Mouse (Mus musculus) hindbrain, embryonic 15.5 days (tissue): ENCODE measurements around the gene Trpm5. TPM values are rescaled to one million over a fixed set of nuclear protein-coding genes. Genes with fewer than 3 reads are reported as not detected.

ENCODE experiments used
- ATAC-seq: fragments of 200-750 bp; cut with Nextera tagmentation; 2 replicates; pipeline ENCODE4 v1.8.0; 2017; ENCODE audit warnings: low read depth, moderate number of reproducible peaks, moderate TSS enrichment; ENCODE audit not compliant: low FRiP score
- H3K27ac ChIP-seq: fragments of 300-500 bp; sonication (generic); replicated peaks from 2 replicates; pipeline ENCODE4 v1.5.1; 2015; ENCODE audit warnings: mild to moderate bottlenecking, inconsistent platforms
- H3K27me3 ChIP-seq: fragments of 300-500 bp; sonication (generic); 2 replicates; pipeline ENCODE4 v1.6.1; 2015; ENCODE audit warnings: control low read depth, inconsistent platforms
- H3K36me3 ChIP-seq: fragments of 300-500 bp; sonication (generic); 2 replicates; pipeline ENCODE4 v1.6.1; 2015; ENCODE audit warnings: control low read depth, inconsistent platforms
- H3K4me1 ChIP-seq: fragments of 300-500 bp; sonication (generic); replicated peaks from 2 replicates; pipeline ENCODE4 v1.6.1; 2015; ENCODE audit warnings: control low read depth, inconsistent platforms
- H3K4me2 ChIP-seq: fragments of 300-500 bp; sonication (generic); 2 replicates; pipeline ENCODE4 v1.6.1; 2015; ENCODE audit warnings: moderate library complexity, mild to moderate bottlenecking, inconsistent platforms
- H3K4me3 ChIP-seq: fragments of 300-500 bp; sonication (generic); 2 replicates; pipeline ENCODE4 v1.5.1; 2015; ENCODE audit warnings: mild to moderate bottlenecking, inconsistent platforms
- H3K9ac ChIP-seq: fragments of 300-500 bp; sonication (generic); 2 replicates; pipeline ENCODE4 v1.6.1; 2015; ENCODE audit warnings: inconsistent platforms
- H3K9me3 ChIP-seq: fragments of 300-500 bp; sonication (generic); 2 replicates; pipeline ENCODE4 v1.6.1; 2016; ENCODE audit warnings: control low read depth, inconsistent platforms
- WGBS: fragments of 180-500 bp; shearing (Covaris S2); methylation state at CpG from one replicate; pipeline ENCODE4 v1.1.7; 2015; 5-methylcytosine and 5-hydroxymethylcytosine counted together
- polyA plus RNA-seq: library from polyadenylated mRNA; unstranded; fragments of >200 nt; fragmentation: Nextera tagmentation; extraction: Ambion mirVana; gene quantifications from 2 replicates; pipeline ENCODE4 v1.2.1, GENCODE M21; 2015

The Trpm5 gene
- polyA plus RNA-seq = 1.8 and 2.7 TPM in 2 replicates

GRCm38 (mm10) chr7:143094592-143095553 lies at the start of gene Trpm5:
Gene Trpm5, minus strand, starts transcription at chr7:143094642.
- Histone ChIP-seq H3K4me2 (no peak within 1 kb of the TSS), H3K9me3 (no peaks in the 10 kb centered on the region), H3K9ac (no peak within 1 kb of the TSS), H3K27me3 (no peaks in the 10 kb centered on the region), H3K4me3 (no peak within 1 kb of the TSS), H3K4me1 (no peaks in the 10 kb centered on the region), H3K27ac (no peak within 1 kb of the TSS), H3K36me3 (no peaks in the 10 kb centered on the region)
- 46% methylated on average over 10 of the region's 10 CpGs for WGBS
- no peak for ATAC-seq

GRCm38 (mm10) chr7:143142680-143143079 lies 48.2 kb upstream of the Trpm5 start:
- H3K27ac ChIP-seq = no peak overlapping the region
- ATAC-seq = no peak
- no peak overlapping the region for H3K9ac ChIP-seq
- 79% methylated on average over 2 of the region's 2 CpGs for WGBS
- H3K36me3 ChIP-seq = no peaks in the 10 kb centered on the region
- no peaks in the 10 kb centered on the region for H3K27me3 ChIP-seq
- no peak overlapping the region for H3K4me3 ChIP-seq
- no peak overlapping the region for H3K4me2 ChIP-seq
- no peaks in the 10 kb centered on the region for H3K4me1 ChIP-seq
- no peaks in the 10 kb centered on the region for H3K9me3 ChIP-seq

GRCm38 (mm10) chr7:143139932-143140331 lies 45.5 kb upstream of the Trpm5 start:
- Histone ChIP-seq H3K4me3 (no peak overlapping the region), H3K9me3 (no peaks in the 10 kb centered on the region)
- 83% methylated on average over 4 of the region's 4 CpGs for WGBS

GRCm38 (mm10) chr7:143138789-143139188 lies 44.3 kb upstream of the Trpm5 start:
- no peaks in the 10 kb centered on the region for H3K4me1 ChIP-seq
- no peak for ATAC-seq
- no peak overlapping the region for H3K9ac ChIP-seq

More at GRCm38 (mm10) chr7:143139932-143140331, 45.5 kb upstream of the Trpm5 start:
- Histone ChIP-seq H3K27me3 (no peaks in the 10 kb centered on the region), H3K27ac (no peak overlapping the region), H3K9ac (no peak overlapping the region), H3K4me2 (no peak overlapping the region), H3K4me1 (no peaks in the 10 kb centered on the region), H3K36me3 (no peaks in the 10 kb centered on the region)
- ATAC-seq = no peak

GRCm38 (mm10) chr7:143136561-143136960 lies 42.1 kb upstream of the Trpm5 start:
- Histone ChIP-seq H3K4me2 (no peak overlapping the region), H3K27ac (no peak overlapping the region), H3K4me3 (no peak overlapping the region), H3K9ac (no peak overlapping the region), H3K36me3 (no peaks in the 10 kb centered on the region), H3K4me1 (no peaks in the 10 kb centered on the region), H3K9me3 (no peaks in the 10 kb centered on the region), H3K27me3 (no peaks in the 10 kb centered on the region)
- ATAC-seq = no peak
- WGBS = 70% methylated on average over 5 of the region's 5 CpGs

More at GRCm38 (mm10) chr7:143138789-143139188, 44.3 kb upstream of the Trpm5 start:
- H3K27me3 ChIP-seq = no peaks in the 10 kb centered on the region
- WGBS = 16% methylated on average over 1 of the region's 1 CpGs
- no peak overlapping the region for H3K4me3 ChIP-seq
- H3K27ac ChIP-seq = no peak overlapping the region
- no peak overlapping the region for H3K4me2 ChIP-seq
- no peaks in the 10 kb centered on the region for H3K9me3 ChIP-seq
- H3K36me3 ChIP-seq = no peaks in the 10 kb centered on the region

- Histone ChIP-seq H3K9me3 (no peaks in the 10 kb centered on the region), H3K4me3 (no peak overlapping the region), H3K4me2 (no peak overlapping the region), H3K36me3 (no peaks in the 10 kb centered on the region), H3K9ac (no peak overlapping the region), H3K27ac (no peak overlapping the region), H3K27me3 (no peaks in the 10 kb centered on the region), H3K4me1 (no peaks in the 10 kb centered on the region)
- ATAC-seq = no peak
- WGBS = 75% methylated on average over 2 of the region's 2 CpGs
Measured at GRCm38 (mm10) chr7:143136125-143136524, 41.7 kb upstream of the Trpm5 start.

GRCm38 (mm10) chr7:143132815-143133214 lies 38.4 kb upstream of the Trpm5 start:
- WGBS = 83% methylated on average over 5 of the region's 5 CpGs
- Histone ChIP-seq H3K9me3 (no peaks in the 10 kb centered on the region), H3K9ac (no peak overlapping the region), H3K4me2 (no peak overlapping the region), H3K27ac (no peak overlapping the region), H3K36me3 (no peaks in the 10 kb centered on the region), H3K27me3 (no peaks in the 10 kb centered on the region), H3K4me3 (no peak overlapping the region), H3K4me1 (no peaks in the 10 kb centered on the region)
- ATAC-seq = no peak

- Histone ChIP-seq H3K27ac (no peak overlapping the region), H3K4me2 (no peak overlapping the region), H3K4me3 (no peak overlapping the region), H3K4me1 (peaks cover 8% of the 10 kb centered on the region), H3K9me3 (no peaks in the 10 kb centered on the region), H3K27me3 (no peaks in the 10 kb centered on the region), H3K9ac (no peak overlapping the region), H3K36me3 (no peaks in the 10 kb centered on the region)
- ATAC-seq = no peak
- WGBS = 56% methylated on average over 3 of the region's 3 CpGs
Measured at GRCm38 (mm10) chr7:143124902-143125301, 30.5 kb upstream of the Trpm5 start.

- Histone ChIP-seq H3K9me3 (no peaks in the 10 kb centered on the region), H3K4me2 (no peak overlapping the region), H3K4me3 (no peak overlapping the region), H3K9ac (no peak overlapping the region), H3K27me3 (no peaks in the 10 kb centered on the region), H3K36me3 (no peaks in the 10 kb centered on the region), H3K27ac (no peak overlapping the region), H3K4me1 (peaks cover 8% of the 10 kb centered on the region)
- ATAC-seq = no peak; the same call in 1 of the 2 replicates
- 21% methylated on average over 6 of the region's 6 CpGs for WGBS
Measured at GRCm38 (mm10) chr7:143123876-143124669, 29.6 kb upstream of the Trpm5 start.

- peaks cover 8% of the 10 kb centered on the region for H3K4me1 ChIP-seq
- H3K27me3 ChIP-seq = no peaks in the 10 kb centered on the region
- no peaks in the 10 kb centered on the region for H3K9me3 ChIP-seq
- no peak overlapping the region for H3K27ac ChIP-seq
- no peak for ATAC-seq
- WGBS = 87% methylated on average over 5 of the region's 5 CpGs
- no peak overlapping the region for H3K4me3 ChIP-seq
- H3K36me3 ChIP-seq = no peaks in the 10 kb centered on the region
- no peak overlapping the region for H3K4me2 ChIP-seq
- H3K9ac ChIP-seq = no peak overlapping the region
Measured at GRCm38 (mm10) chr7:143122191-143122590, 27.7 kb upstream of the Trpm5 start.

GRCm38 (mm10) chr7:143119826-143120225 lies 25.4 kb upstream of the Trpm5 start:
- Histone ChIP-seq H3K36me3 (no peaks in the 10 kb centered on the region), H3K27me3 (no peaks in the 10 kb centered on the region), H3K27ac (no peak overlapping the region), H3K9me3 (no peaks in the 10 kb centered on the region), H3K4me2 (no peak overlapping the region), H3K9ac (no peak overlapping the region), H3K4me1 (peaks cover 8% of the 10 kb centered on the region), H3K4me3 (no peak overlapping the region)
- ATAC-seq = no peak
- WGBS = 73% methylated on average over 3 of the region's 3 CpGs

GRCm38 (mm10) chr7:143119407-143119806 lies 25.0 kb upstream of the Trpm5 start:
- no peaks in the 10 kb centered on the region for H3K36me3 ChIP-seq
- H3K4me2 ChIP-seq = no peak overlapping the region
- H3K27ac ChIP-seq = no peak overlapping the region
- no peak overlapping the region for H3K9ac ChIP-seq
- no peaks in the 10 kb centered on the region for H3K9me3 ChIP-seq
- 13% methylated on average over 1 of the region's 1 CpGs for WGBS
- ATAC-seq = no peak
- no peak overlapping the region for H3K4me3 ChIP-seq
- peaks cover 3% of the 10 kb centered on the region for H3K4me1 ChIP-seq
- H3K27me3 ChIP-seq = no peaks in the 10 kb centered on the region
